Mouse (Mus musculus) brain, embryonic 14.5 days (tissue): ENCODE measurements around the gene Myo15b.

Source experiments
- CTCF ChIP-seq: fragments of 200-500 bp; IDR thresholded peaks from 2 replicates; pipeline ENCODE4 v1.5.1; 2012; ENCODE audit warnings: inconsistent platforms, mild to moderate bottlenecking, moderate library complexity, borderline replicate concordance; ENCODE audit not compliant: insufficient read depth, insufficient read length; ENCODE audit errors: extremely low read depth
- POLR2A ChIP-seq: fragments of 200-500 bp; IDR thresholded peaks from 2 replicates; pipeline ENCODE4 v1.6.1; 2012; ENCODE audit warnings: mild to moderate bottlenecking, inconsistent platforms, borderline replicate concordance; ENCODE audit not compliant: poor library complexity, insufficient read depth, insufficient read length, severe bottlenecking; ENCODE audit errors: extremely low read depth

DNA sequence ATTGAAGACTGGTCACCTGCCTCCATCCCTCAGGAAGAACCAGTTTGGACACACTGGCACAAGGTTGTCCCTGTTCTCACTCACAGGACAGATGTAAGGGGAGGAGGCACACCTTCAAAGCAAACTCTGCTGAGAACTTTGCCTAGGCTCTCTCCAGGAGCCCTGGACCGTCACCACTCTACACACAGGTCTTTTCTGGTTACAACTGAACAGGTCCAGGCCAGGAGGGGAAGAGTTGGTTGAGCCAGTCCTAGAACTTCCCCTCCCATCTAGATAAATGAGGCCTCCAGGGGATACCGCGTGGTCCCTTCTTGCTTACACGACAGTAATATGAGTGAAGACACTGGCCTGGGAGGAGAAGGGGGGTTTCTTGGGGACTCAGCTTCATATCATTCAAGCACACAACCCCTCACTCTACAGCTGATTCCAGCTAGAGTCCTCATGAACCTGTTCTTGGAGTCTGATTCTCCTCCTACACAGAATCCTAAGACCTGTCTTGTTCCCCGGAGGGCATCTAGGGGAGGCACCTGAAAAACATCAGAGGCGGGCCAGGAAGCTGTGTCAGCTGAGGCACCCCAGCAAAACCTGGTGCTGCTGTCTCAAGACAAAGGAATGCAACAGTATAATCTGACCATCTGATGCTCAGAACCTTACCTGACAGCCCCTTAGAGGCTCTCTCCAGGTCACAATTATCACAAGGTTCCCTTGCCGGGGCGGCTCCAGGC, 46.2 kb downstream of the Myo15b start:
- TF ChIP-seq POLR2A (no peak), CTCF (no peak)
